Mouse (Mus musculus) forelimb bud, embryonic 11.5 days (tissue): ENCODE measurements at regions not wholly inside any gene's neighbourhood (a gene's known extent, or its start where the extent isn't known, plus 50 kb on each side); places are given as distances from the start of the nearest gene placed in this dataset.

Source experiments
- DNase-seq: peaks from one replicate; pipeline ENCODE4 v3.0.0-alpha.2; 2012; ENCODE audit warnings: low read depth, low spot score

- DNase-seq = no peak
These were observed 154.9 kb upstream of the Gm34302 start for GRCm38 (mm10) chr3:63638572-63638971.

DNA sequence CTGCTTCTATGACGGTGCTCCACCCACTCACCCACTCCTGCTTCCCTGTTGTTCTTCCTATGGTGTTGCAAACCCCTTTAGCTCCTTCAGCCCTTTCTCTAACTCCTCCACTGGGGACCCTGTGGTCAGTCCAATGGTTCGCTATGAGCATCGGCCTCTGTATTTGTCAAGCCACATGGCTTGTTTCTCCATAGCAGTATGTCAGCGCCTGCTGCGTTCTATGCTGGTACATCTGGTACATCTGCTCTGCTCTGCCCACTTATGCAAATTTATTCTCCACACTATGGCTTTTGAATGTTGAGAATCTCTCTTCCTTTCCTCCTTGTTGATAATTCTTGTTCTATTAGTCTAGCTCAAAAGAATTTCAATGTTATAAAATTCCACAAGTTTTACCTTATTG is 154.2 kb upstream of the Gm34302 start:
- no peak for DNase-seq

GRCm38 (mm10) chr3:63627724-63628123 is 144.0 kb upstream of the Gm34302 start:
- no peak for DNase-seq

GRCm38 (mm10) chr3:63616127-63616526 is 132.4 kb upstream of the Gm34302 start:
- no peak for DNase-seq

GRCm38 (mm10) chr3:63613652-63614051 is 130.0 kb upstream of the Gm34302 start:
- DNase-seq = no peak

DNA sequence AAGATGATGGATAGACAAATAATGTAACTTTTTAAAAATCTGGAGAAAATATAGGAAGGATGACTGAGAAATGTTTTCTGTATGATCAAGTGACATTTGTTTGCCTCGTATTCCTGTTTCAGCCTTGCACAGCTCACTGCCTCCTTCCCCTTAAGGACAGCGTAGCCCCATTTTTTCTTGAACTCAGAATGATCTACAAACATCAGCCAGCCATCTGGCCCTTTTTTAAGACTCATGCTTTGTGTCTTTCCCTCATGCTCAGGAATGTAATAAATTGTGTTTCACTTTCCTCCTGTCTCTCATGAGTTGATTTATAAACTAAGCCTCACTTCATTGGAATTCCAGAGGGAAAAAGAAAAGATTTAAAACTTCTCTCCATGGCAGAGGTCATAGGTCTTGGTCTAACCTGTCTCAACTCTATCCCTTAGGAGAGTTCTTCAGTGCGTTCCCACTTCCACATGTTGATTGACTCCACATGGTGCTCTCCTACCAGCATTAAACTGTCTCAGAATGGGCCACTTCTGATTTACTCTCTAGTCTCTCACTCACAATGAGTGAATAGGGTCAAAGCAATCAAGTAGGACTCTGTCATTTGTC is 129.2 kb upstream of the Gm34302 start:
- peak; percentile 48 for DNase-seq

DNA sequence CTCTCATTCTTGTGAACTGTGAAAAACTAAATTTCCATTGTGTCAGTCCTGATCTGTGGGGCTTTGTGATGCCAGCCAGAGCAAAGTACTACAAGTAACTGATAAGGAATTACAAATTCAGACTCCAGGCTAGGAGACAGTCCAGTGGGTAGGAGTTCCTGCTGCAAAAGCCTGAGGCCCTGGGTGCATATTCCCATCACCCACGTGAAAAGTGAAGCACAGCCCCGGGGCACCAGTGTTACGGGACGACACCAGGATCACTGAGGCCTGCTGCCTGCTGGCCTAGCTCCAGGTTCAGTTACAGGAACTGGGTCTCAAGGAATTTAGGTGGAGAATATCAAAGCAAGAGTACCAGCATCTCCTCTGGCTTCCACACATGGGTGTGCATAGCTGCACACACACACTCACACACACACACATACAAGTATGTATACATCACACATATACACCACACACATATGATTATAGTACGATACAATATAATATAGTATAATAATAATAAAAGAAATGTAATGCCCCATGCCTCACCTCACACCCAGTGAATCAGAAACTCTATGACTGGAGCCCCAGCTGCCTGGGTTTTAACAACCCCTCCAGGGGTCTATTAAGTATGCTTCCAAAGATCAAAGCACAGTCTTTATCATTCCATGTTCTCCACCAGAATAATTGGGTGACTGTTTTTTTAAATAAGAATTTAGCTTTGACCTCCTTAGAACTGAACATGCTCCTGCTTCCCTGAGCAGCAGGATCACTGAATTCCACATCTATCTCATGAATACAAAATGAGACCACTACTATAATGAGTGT is 126.6 kb upstream of the Gm34302 start:
- no peak for DNase-seq

- no peak for DNase-seq
These were observed 125.9 kb upstream of the Gm34302 start for GRCm38 (mm10) chr3:63609454-63610112.

- no peak for DNase-seq
These were observed 99.3 kb upstream of the Gm34302 start for GRCm38 (mm10) chr3:63582717-63583696.

DNA sequence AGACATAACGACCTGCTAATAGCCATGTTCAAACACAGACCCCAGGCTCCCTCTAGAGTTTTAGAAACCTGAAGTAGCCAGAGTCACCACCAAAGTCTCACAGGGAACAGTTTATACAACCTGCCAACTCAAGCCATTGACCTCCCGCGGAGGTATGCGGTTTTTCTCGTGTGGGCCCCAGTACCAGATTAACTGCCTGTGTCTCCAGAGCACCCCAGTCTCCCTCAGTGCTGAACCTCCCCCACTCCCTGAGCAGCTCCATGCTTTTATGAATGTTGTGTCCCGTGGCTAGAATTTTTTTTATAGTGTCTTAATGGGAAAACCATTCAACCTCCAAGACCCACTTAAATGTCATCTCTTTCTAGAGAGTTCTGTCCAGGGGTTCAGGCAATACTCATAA is 98.5 kb upstream of the Gm34302 start:
- DNase-seq = no peak

GRCm38 (mm10) chr3:63570607-63571353 is 87.1 kb upstream of the Gm34302 start:
- peak; percentile 83 for DNase-seq

GRCm38 (mm10) chr3:63570082-63570481 is 86.4 kb upstream of the Gm34302 start:
- DNase-seq = no peak

DNA sequence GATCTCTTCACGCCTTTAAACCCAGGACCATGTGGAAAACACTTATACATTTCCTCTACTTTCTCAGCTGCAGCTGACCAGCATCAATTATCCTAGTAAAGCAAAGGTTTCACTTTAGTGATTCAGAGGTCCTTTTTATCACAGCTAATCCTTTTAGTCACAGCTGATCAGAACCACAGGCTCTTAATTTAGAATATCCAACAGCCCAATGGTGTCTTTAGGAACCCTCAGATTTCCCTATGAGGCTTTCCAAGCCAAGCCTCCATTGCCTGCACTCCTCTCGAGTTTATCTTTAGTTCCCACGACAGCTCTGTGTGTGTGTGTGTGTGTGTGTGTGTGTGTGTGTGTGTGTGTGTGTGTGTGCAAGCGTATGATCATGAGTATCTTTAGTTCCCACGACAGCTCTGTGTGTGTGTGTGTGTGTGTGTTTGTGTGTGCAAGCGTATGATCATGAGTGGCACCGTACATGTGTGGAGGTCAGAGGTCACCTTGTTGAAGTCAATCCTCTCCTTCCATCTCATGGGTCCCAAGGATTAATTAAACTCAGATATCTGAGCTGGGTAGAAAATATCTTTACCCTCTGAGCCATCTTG is 85.4 kb upstream of the Gm34302 start:
- DNase-seq = no peak

DNA sequence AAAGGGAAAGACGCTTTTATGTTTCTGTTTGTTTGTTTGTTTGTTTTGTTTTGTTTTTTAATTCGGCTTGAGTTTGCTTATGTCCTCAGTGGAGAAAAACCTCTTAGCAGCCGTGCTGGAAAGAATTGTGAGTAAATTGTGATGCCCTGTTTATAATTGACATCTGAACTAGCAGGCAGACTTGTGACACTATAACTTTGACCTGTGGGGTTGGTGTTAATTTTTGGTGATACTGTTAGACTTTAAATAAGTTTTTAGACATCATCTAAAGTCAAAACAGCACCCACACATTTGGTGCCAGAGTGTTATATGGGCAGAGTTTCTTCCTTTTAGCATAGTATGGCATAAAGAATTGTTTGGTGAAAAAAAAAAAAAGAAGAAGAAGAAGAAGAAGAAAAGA is 84.0 kb upstream of the Gm34302 start:
- no peak for DNase-seq

GRCm38 (mm10) chr3:63563057-63563456 is 79.4 kb upstream of the Gm34302 start:
- DNase-seq = no peak

- no peak for DNase-seq
These were observed 78.9 kb upstream of the Gm34302 start for GRCm38 (mm10) chr3:63562532-63562931.

- no peak for DNase-seq
These were observed 77.1 kb upstream of the Gm34302 start for GRCm38 (mm10) chr3:63560745-63561151.

DNA sequence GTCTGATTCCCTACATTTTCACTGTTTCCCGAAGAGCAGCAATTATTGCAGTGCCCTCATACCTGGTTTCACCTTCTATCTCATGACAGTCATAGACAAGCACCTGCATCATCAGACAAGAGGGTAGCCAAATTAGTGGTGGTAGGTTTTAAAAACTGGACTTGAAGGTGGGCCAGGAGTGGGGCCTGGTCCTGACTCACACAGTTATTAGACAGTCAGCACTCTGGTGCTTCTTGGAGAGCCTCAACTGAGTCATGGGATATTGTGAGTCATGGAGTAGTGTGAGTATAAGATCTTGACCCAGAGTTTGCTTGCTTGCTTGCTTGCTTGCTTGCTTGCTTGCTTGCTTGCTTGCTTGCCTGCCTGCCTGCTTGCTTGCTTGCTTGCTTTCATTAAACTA is 73.1 kb upstream of the Gm34302 start:
- no peak for DNase-seq

- peak; percentile 84 for DNase-seq
These were observed 71.2 kb upstream of the Gm34302 start for GRCm38 (mm10) chr3:63554872-63555271.

- no peak for DNase-seq
These were observed 69.7 kb upstream of the Gm34302 start for GRCm38 (mm10) chr3:63553426-63553825.
